Mouse (Mus musculus) CD8-positive naive resting alpha-beta T cell, adult 2 months (primary cell): ENCODE results near the gene Sult2b1.
A peak's percentile ranks its signal among the peaks of the same experiment; 100 is the strongest.

Experiments
- DNase-seq, 2 experiments: peaks; one replicate each; pipeline ENCODE4 v3.0.0; 2022; ENCODE audit warnings: low read depth in 2 of 2, low spot score in 2 of 2

Sult2b1 gene

DNA sequence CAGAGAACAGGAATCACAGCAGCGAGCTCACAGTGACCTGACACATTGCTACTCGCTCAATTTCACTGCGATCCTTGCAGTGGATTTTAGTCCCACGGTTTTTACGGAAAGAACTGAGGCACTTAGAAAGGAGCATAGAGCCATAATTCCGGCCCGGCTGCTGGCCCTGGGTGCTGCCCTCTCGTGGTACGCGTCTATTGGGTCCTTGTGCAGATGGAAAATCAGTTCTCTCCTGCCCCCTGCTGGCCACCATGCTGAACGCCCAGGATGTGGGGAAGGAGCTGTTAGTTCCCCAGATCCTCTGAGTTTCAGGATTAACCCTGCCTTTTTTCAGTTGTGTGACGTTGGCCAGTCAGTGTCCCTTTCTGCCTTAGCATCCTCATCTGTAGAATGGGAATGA lies 16.9 kb upstream of the Sult2b1 start:
- DNase-seq = peak; percentile 91 to 93

- peak in 1 of 2 experiments; percentile 40 for DNase-seq
Measured at GRCm38 (mm10) chr7:45800546-45801204, 16.2 kb upstream of the Sult2b1 start.

- DNase-seq = no peak
Measured at GRCm38 (mm10) chr7:45800001-45800400, 15.5 kb upstream of the Sult2b1 start.

DNA sequence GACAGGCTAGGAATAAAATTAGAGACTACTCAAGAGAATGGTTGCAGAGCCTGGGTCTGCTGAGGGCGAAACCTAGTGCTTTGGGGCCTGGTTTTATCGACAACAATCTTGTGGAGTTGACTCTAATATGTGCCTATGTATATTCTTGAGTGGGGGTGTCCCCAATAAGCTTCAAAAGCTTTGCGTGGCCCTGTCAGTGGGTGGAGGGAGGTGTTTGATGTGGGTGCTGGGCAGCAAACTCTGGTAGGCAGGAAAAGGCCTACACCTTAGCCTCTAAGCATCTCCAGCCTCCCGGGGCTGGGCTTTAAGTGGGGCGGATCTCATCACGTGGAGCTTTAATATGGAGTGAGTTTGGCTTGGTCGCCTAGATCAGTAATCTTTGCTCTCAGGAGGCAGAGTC lies 14.5 kb upstream of the Sult2b1 start:
- DNase-seq = peak in 1 of 2 experiments; percentile 26

- peak in 1 of 2 experiments; percentile 33 for DNase-seq
Measured at GRCm38 (mm10) chr7:45798511-45798836, 14.0 kb upstream of the Sult2b1 start.

DNA sequence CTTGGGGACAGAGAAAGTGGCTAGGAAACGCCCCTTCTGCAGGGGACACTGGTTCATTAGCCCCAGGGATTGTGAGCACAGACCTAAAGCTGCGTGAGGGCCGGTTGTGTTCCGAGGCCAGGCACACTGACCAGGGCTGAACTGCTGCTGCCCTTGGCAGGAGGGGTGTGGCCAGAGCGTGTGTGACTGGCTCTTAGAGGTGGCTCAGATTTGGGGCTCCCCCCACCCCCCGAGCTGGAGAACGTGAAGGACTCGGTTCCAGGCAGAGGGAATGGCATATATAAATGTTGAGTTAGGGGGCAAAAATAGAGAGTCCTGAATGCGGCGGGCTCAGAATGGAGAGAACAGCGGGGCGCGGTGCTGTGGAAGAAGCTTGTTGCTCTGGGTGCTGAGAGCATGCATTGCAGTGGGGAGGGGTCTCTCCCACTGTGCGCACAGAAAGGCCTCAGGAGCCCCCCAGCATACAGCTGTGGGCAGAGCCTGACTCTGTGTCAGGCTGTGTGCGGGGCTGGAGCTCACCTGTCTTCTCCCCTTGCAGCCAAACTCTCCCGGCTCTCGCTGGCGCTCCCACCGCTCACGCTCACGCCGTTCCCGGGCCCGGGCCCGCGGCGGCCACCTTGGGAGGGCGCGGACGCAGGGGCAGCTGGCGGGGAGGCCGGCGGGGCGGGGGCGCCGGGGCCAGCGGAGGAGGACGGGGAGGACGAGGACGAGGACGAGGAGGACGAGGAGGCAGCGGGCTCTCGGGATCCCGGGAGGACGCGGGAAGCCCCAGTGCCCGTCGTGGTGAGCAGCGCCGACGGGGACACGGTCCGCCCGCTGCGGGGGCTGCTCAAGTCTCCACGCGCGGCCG lies 13.4 kb upstream of the Sult2b1 start:
- DNase-seq = no peak

DNA sequence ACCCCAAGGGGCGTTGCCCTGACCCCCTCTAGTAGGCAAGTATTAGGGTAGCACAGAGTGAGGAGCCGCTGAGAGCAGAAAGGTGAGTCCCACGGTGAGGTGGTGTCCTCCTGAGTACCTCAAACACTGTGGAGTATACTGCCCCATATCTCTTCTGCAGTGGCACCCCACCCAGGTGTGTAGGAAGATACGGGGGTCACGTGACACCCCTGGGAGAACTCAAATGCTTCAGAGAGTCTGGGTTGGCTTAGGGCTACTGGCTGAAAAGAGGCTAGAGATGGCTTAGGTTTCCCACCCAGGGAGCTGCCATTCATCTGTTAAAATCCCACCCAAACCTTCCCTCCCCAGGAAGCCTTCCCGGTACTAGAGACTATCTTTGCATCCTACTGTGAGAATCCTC lies 12.5 kb upstream of the Sult2b1 start:
- no peak for DNase-seq

GRCm38 (mm10) chr7:45794971-45795370 lies 10.5 kb upstream of the Sult2b1 start:
- no peak for DNase-seq

DNA sequence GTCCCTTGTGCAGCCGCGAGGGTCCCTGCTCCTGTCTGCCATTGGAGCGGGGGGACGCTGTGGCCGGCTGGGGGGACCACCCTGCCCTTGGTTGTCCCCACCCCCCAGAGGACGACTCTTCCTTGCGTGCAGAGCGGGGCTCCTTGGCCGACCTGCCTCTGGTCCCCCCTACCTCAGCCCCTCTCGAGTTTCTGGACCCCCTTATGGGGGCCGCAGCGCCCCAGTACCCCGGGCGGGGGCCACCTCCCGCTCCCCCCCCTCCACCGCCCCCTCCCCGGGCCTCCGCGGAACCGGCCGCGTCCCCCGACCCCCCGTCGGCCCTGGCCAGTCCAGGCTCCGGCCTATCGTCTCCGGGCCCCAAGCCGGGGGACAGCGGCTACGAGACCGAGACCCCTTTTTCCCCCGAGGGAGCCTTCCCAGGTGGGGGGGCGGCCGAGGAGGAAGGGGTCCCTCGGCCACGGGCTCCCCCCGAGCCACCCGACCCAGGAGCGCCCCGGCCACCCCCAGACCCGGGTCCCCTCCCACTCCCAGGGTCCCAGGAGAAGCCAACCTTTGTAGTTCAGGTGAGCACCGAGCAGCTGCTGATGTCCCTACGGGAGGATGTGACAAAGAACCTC lies 9.6 kb upstream of the Sult2b1 start:
- DNase-seq = no peak

- DNase-seq = no peak
Measured at GRCm38 (mm10) chr7:45793240-45793639, 8.8 kb upstream of the Sult2b1 start.

- no peak for DNase-seq
Measured at GRCm38 (mm10) chr7:45791756-45792490, 7.5 kb upstream of the Sult2b1 start.

GRCm38 (mm10) chr7:45790721-45791120 lies 6.3 kb upstream of the Sult2b1 start:
- no peak for DNase-seq

DNA sequence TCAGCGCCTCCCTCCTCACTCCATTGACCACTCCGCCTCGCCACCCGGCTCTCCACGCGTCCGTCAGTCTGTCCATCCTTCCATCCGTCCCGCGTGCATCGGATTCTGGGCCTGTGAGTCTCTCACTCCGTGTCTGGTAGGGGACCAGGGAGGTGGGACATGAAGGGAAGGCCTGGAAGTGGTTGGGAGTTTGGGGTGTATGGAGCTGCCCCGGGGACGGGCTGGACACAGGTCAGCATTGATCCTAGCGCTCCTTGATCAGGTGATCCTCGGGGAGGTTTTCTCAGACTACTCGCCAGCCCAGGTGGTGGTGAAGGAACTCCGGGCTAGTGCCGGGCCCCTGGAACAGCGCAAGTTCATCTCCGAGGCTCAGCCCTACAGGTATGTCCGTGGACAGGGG lies 3.2 kb upstream of the Sult2b1 start:
- DNase-seq = no peak

GRCm38 (mm10) chr7:45786661-45787413 lies 2.4 kb upstream of the Sult2b1 start:
- DNase-seq = no peak

DNA sequence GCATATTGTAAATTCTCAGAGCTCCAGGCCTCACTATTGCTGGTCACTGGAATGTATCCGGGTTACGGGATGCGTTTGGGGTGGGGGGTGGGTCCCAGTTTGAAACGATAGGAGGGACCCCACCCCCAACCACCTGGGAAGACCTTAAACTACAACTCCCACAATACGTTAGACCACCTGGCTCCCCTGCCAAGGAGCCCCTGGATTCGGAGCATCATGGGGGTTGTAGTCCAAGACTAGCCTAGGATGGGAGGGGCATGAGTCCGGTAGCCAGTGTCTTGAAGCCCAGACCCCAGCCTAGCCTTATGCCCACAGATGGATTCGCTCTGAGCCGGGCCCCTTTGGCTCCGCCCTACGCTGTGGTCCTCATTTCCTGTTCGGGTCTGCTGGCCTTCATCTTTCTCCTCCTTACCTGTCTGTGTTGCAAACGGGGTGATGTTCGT lies 1.7 kb upstream of the Sult2b1 start:
- peak in 1 of 2 experiments; percentile 15 for DNase-seq

- DNase-seq = no peak
Measured at GRCm38 (mm10) chr7:45785388-45786135, 1.1 kb upstream of the Sult2b1 start.

DNA sequence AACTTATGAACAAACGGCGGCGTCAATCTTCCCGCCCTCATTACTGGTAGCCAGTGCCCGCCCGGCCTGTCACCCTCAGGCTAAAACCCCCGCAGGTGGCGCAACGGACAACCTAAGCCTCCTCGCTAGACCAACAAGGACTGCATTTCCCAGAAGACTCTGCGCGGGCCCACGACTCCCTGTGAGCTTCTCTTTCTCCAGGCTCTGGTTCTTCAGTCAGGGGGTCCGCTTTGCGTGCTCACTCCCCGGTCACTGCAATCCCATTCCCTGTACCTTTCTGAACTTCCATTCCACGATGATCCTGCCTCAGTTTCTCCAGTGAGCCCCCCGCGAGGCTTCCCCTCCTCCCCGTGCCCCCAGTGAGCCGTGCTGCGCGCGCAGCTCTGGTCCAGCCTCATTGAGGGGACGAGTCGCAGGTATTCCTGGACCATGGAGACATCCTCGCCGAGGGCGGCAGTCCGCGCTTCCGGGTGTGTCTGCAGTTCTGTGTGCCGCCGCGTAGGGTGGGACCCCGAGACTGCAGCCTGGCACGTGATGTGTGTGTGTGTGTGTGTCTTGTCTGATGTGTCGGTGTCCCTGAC lies 868 bp downstream of the Sult2b1 start, which contains the start of gene Lmtk3:
Lmtk3 (plus strand) TSS at position 228 of the 581 bp plus-strand sequence.
- DNase-seq = peak in 1 of 2 experiments; percentile 32

GRCm38 (mm10) chr7:45782271-45782670 lies 2.2 kb downstream of the Sult2b1 start:
- no peak for DNase-seq

- DNase-seq = peak; percentile 83 to 84
Measured at GRCm38 (mm10) chr7:45779081-45779641, 5.3 kb downstream of the Sult2b1 start.
